Mouse (Mus musculus): ENCODE results near the gene Usp25.
A peak's percentile ranks its signal among the peaks of the same experiment; 100 is the strongest.

Gene Usp25

GRCm38 (mm10) chr16:77013427-77014320 lies at the start of gene Usp25:
Gene Usp25, plus strand, starts transcription at chr16:77013706.
- peak; percentile 90 to 96 for DNase-seq

- DNase-seq: no peak
Observed at GRCm38 (mm10) chr16:76967593-76968275, 45.8 kb upstream of the Usp25 start.

GRCm38 (mm10) chr16:76971211-76971610 lies 42.3 kb upstream of the Usp25 start:
- DNase-seq: no peak

GRCm38 (mm10) chr16:76976787-76977430 lies 36.6 kb upstream of the Usp25 start:
- DNase-seq: no peak

- DNase-seq: no peak
Observed at GRCm38 (mm10) chr16:76983696-76984095, 29.8 kb upstream of the Usp25 start.

- no peak for DNase-seq
Observed at GRCm38 (mm10) chr16:76987711-76988110, 25.8 kb upstream of the Usp25 start.

GRCm38 (mm10) chr16:77003900-77004299 lies 9.6 kb upstream of the Usp25 start:
- DNase-seq: no peak

GRCm38 (mm10) chr16:77009173-77009572 lies 4.3 kb upstream of the Usp25 start:
- DNase-seq: no peak

GRCm38 (mm10) chr16:77014321-77015211 lies 1.1 kb downstream of the Usp25 start:
- DNase-seq: no peak

GRCm38 (mm10) chr16:77015380-77016346 lies 2.2 kb downstream of the Usp25 start:
- no peak for DNase-seq

- DNase-seq: no peak
Observed at GRCm38 (mm10) chr16:77017931-77018330, 4.4 kb downstream of the Usp25 start.

- no peak for DNase-seq
Observed at GRCm38 (mm10) chr16:77020190-77020589, 6.7 kb downstream of the Usp25 start.

- DNase-seq: no peak
Observed at GRCm38 (mm10) chr16:77023627-77024379, 10.3 kb downstream of the Usp25 start.

GRCm38 (mm10) chr16:77026099-77026498 lies 12.6 kb downstream of the Usp25 start:
- DNase-seq: no peak

- DNase-seq: no peak
Observed at GRCm38 (mm10) chr16:77026933-77027332, 13.4 kb downstream of the Usp25 start.

GRCm38 (mm10) chr16:77027976-77028686 lies 14.6 kb downstream of the Usp25 start:
- no peak for DNase-seq

GRCm38 (mm10) chr16:77028687-77029417 lies 15.3 kb downstream of the Usp25 start:
- peak; percentile 81 to 84 for DNase-seq

GRCm38 (mm10) chr16:77030435-77030834 lies 16.9 kb downstream of the Usp25 start:
- no peak for DNase-seq

- DNase-seq: no peak
Observed at GRCm38 (mm10) chr16:77034329-77034728, 20.8 kb downstream of the Usp25 start.

All from cerebellum, postnatal 10 days (tissue).